Mouse (Mus musculus) embryo, embryonic 10.5 days (tissue): ENCODE measurements at regions not wholly inside any gene's neighbourhood (a gene's known extent, or its start where the extent isn't known, plus 50 kb on each side); places are given as distances from the start of the nearest gene placed in this dataset.
A peak's percentile ranks its signal among the peaks of the same experiment; 100 is the strongest.

Source experiments
- DNase-seq: peaks from one replicate; pipeline ENCODE4 v3.0.0-alpha.2; 2015; ENCODE audit warnings: low spot score

GRCm38 (mm10) chr1:73541371-73541770 lies 525.7 kb upstream of the Tnp1 start:
- no peak for DNase-seq

GRCm38 (mm10) chr1:73538420-73538871 lies 522.7 kb upstream of the Tnp1 start:
- peak; percentile 35 for DNase-seq

- no peak for DNase-seq
These were observed 520.1 kb upstream of the Tnp1 start for GRCm38 (mm10) chr1:73535726-73536265.

GRCm38 (mm10) chr1:73533526-73533925 lies 517.8 kb upstream of the Tnp1 start:
- no peak for DNase-seq

GRCm38 (mm10) chr1:73532316-73532715 lies 516.6 kb upstream of the Tnp1 start:
- DNase-seq = no peak

GRCm38 (mm10) chr1:73531831-73532230 lies 516.1 kb upstream of the Tnp1 start:
- no peak for DNase-seq

- DNase-seq = no peak
These were observed 514.6 kb upstream of the Tnp1 start for GRCm38 (mm10) chr1:73530326-73530725.

- DNase-seq = no peak
These were observed 512.9 kb upstream of the Tnp1 start for GRCm38 (mm10) chr1:73528623-73529022.

- no peak for DNase-seq
These were observed 500.7 kb upstream of the Tnp1 start for GRCm38 (mm10) chr1:73516441-73516840.

- DNase-seq = no peak
These were observed 500.1 kb upstream of the Tnp1 start for GRCm38 (mm10) chr1:73515781-73516180.

- DNase-seq = no peak
These were observed 498.1 kb upstream of the Tnp1 start for GRCm38 (mm10) chr1:73513822-73514221.

- DNase-seq = no peak
These were observed 497.1 kb upstream of the Tnp1 start for GRCm38 (mm10) chr1:73512836-73513235.

GRCm38 (mm10) chr1:73507071-73507754 lies 491.5 kb upstream of the Tnp1 start:
- DNase-seq = no peak

- DNase-seq = no peak
These were observed 487.9 kb upstream of the Tnp1 start for GRCm38 (mm10) chr1:73503611-73504010.

- no peak for DNase-seq
These were observed 485.0 kb upstream of the Tnp1 start for GRCm38 (mm10) chr1:73500671-73501070.

GRCm38 (mm10) chr1:73495971-73496749 lies 480.5 kb upstream of the Tnp1 start:
- no peak for DNase-seq

GRCm38 (mm10) chr1:73481956-73482355 lies 466.2 kb upstream of the Tnp1 start:
- no peak for DNase-seq

- DNase-seq = no peak
These were observed 463.7 kb upstream of the Tnp1 start for GRCm38 (mm10) chr1:73479349-73479920.

- no peak for DNase-seq
These were observed 444.9 kb upstream of the Tnp1 start for GRCm38 (mm10) chr1:73460598-73460997.

GRCm38 (mm10) chr1:73459754-73460534 lies 444.2 kb upstream of the Tnp1 start:
- DNase-seq = no peak

- DNase-seq = no peak
These were observed 441.6 kb upstream of the Tnp1 start for GRCm38 (mm10) chr1:73457261-73457660.
